Mouse (Mus musculus): ENCODE data around the gene Plekhf1. TPM values are rescaled to one million over a fixed set of nuclear protein-coding genes. Genes with fewer than 3 reads are reported as not detected.

The Plekhf1 gene
- polyA plus RNA-seq, 2 experiments: 3.4 to 4.2 TPM

GRCm38 (mm10) chr7:38242417-38242816 is 14.6 kb upstream of the Plekhf1 start:
- no peaks in the 10 kb centered on the region for H3K4me1 ChIP-seq (ENCODE audit: control insufficient read depth, insufficient read depth, low read length)
- no peaks in the 10 kb centered on the region for H3K9me3 ChIP-seq (ENCODE audit: control insufficient read depth, low read length)
- H3K27ac ChIP-seq (replicated peaks; ENCODE audit: low read depth, low read length): no peak overlapping the region
- no peak overlapping the region for H3K9ac ChIP-seq (ENCODE audit: low read depth, low read length, severe bottlenecking)
- DNase-seq (ENCODE audit: low spot score): no peak
- no peaks in the 10 kb centered on the region for H3K36me3 ChIP-seq (ENCODE audit: control insufficient read depth, insufficient read depth, low read length)
- no peak for TF ChIP-seq POLR2A (IDR thresholded peaks at IDR 0.05; ENCODE audit: borderline replicate concordance, extremely low read depth, insufficient read depth, insufficient read length)
- H3K27me3 ChIP-seq (ENCODE audit: control insufficient read depth, insufficient read depth, low read length): no peaks in the 10 kb centered on the region
- ATAC-seq (ENCODE audit: low FRiP score, low read depth): no peak
- no peak overlapping the region for H3K4me2 ChIP-seq (replicated peaks; ENCODE audit: low read depth, low read length, severe bottlenecking)
- WGBS: 87% methylated on average over 4 of the region's 4 CpGs
- H3K4me3 ChIP-seq (replicated peaks; ENCODE audit: low read length): no peak overlapping the region

- Histone ChIP-seq H3K36me3 (ENCODE audit: control insufficient read depth, insufficient read depth, low read length) (no peaks in the 10 kb centered on the region), H3K9ac (ENCODE audit: low read depth, low read length, severe bottlenecking) (no peak overlapping the region), H3K4me3 (replicated peaks; ENCODE audit: low read length) (no peak overlapping the region), H3K4me2 (replicated peaks; ENCODE audit: low read depth, low read length, severe bottlenecking) (no peak overlapping the region), H3K4me1 (ENCODE audit: control insufficient read depth, insufficient read depth, low read length) (no peaks in the 10 kb centered on the region), H3K27ac (replicated peaks; ENCODE audit: low read depth, low read length) (no peak overlapping the region), H3K9me3 (ENCODE audit: control insufficient read depth, low read length) (no peaks in the 10 kb centered on the region), H3K27me3 (ENCODE audit: control insufficient read depth, insufficient read depth, low read length) (no peaks in the 10 kb centered on the region)
- DNase-seq (ENCODE audit: low spot score) (no peak), ATAC-seq (ENCODE audit: low FRiP score, low read depth) (no peak)
- TF ChIP-seq POLR2A (IDR thresholded peaks at IDR 0.05; ENCODE audit: borderline replicate concordance, extremely low read depth, insufficient read depth, insufficient read length): no peak
Measured at GRCm38 (mm10) chr7:38237140-38237539, 9.3 kb upstream of the Plekhf1 start.

GRCm38 (mm10) chr7:38236400-38237105 is 8.7 kb upstream of the Plekhf1 start:
- TF ChIP-seq POLR2A (IDR thresholded peaks at IDR 0.05; ENCODE audit: borderline replicate concordance, extremely low read depth, insufficient read depth, insufficient read length): no peak
- ATAC-seq (ENCODE audit: low FRiP score, low read depth): no peak

GRCm38 (mm10) chr7:38230285-38230684 is 2.5 kb upstream of the Plekhf1 start:
- WGBS: 17% methylated on average over 8 of the region's 8 CpGs
- DNase-seq (ENCODE audit: low spot score) (no peak), ATAC-seq (ENCODE audit: low FRiP score, low read depth) (no peak)

More at GRCm38 (mm10) chr7:38236400-38237105, 8.7 kb upstream of the Plekhf1 start:
- H3K4me2 ChIP-seq (replicated peaks; ENCODE audit: low read depth, low read length, severe bottlenecking): no peak overlapping the region
- H3K9me3 ChIP-seq (ENCODE audit: control insufficient read depth, low read length): no peaks in the 10 kb centered on the region
- no peaks in the 10 kb centered on the region for H3K36me3 ChIP-seq (ENCODE audit: control insufficient read depth, insufficient read depth, low read length)
- no peak overlapping the region for H3K9ac ChIP-seq (ENCODE audit: low read depth, low read length, severe bottlenecking)
- no peak overlapping the region for H3K27ac ChIP-seq (replicated peaks; ENCODE audit: low read depth, low read length)
- H3K4me3 ChIP-seq (replicated peaks; ENCODE audit: low read length): no peak overlapping the region
- DNase-seq (ENCODE audit: low spot score): no peak
- no peaks in the 10 kb centered on the region for H3K27me3 ChIP-seq (ENCODE audit: control insufficient read depth, insufficient read depth, low read length)
- WGBS: 33% methylated on average over 10 of the region's 11 CpGs
- H3K4me1 ChIP-seq (ENCODE audit: control insufficient read depth, insufficient read depth, low read length): no peaks in the 10 kb centered on the region

DNA sequence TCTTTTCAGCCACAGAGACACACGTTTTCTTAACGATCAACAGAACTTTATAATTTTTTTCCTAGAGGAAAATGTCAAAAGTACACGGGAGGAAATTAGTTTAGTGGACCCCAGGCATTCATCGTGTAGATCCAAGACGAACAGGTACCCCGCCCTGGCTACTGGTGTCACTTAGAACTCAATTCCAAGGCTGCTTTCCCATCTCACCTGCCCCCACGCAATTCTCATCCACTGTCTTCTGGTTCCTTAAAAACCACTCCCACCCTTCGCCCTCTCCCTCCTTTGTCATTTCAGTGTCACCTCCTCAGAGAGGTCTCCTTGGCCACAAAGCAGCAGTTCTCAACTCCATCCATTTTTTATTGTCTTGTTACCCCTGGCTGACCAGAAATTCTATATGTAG is 513 bp upstream of the Plekhf1 start:
- Histone ChIP-seq H3K27me3 (ENCODE audit: control insufficient read depth, insufficient read depth, low read length) (no peaks in the 10 kb centered on the region), H3K4me1 (ENCODE audit: control insufficient read depth, insufficient read depth, low read length) (peaks cover 14% of the 10 kb centered on the region; the same call in 1 of the 2 replicates), H3K36me3 (ENCODE audit: control insufficient read depth, insufficient read depth, low read length) (no peaks in the 10 kb centered on the region), H3K4me2 (replicated peaks; ENCODE audit: low read depth, low read length, severe bottlenecking) (peak overlapping the region; percentile 82), H3K9ac (ENCODE audit: low read depth, low read length, severe bottlenecking) (0 out of 2 replicates have a peak overlapping the region, but pooled peaks have one; percentile 36), H3K9me3 (ENCODE audit: control insufficient read depth, low read length) (no peaks in the 10 kb centered on the region), H3K27ac (replicated peaks; ENCODE audit: low read depth, low read length) (no peak overlapping the region), H3K4me3 (replicated peaks; ENCODE audit: low read length) (peak overlapping the region; percentile 61)
- DNase-seq (ENCODE audit: low spot score) (no peak), ATAC-seq (ENCODE audit: low FRiP score, low read depth) (no peak)
- WGBS: 18% methylated on average over 8 of the region's 8 CpGs
- no peak for TF ChIP-seq POLR2A (IDR thresholded peaks at IDR 0.05; ENCODE audit: borderline replicate concordance, extremely low read depth, insufficient read depth, insufficient read length)

More at GRCm38 (mm10) chr7:38230285-38230684, 2.5 kb upstream of the Plekhf1 start:
- Histone ChIP-seq H3K9me3 (ENCODE audit: control insufficient read depth, low read length) (no peaks in the 10 kb centered on the region), H3K9ac (ENCODE audit: low read depth, low read length, severe bottlenecking) (no peak overlapping the region), H3K27ac (replicated peaks; ENCODE audit: low read depth, low read length) (no peak overlapping the region), H3K4me3 (replicated peaks; ENCODE audit: low read length) (no peak overlapping the region), H3K36me3 (ENCODE audit: control insufficient read depth, insufficient read depth, low read length) (no peaks in the 10 kb centered on the region), H3K4me1 (ENCODE audit: control insufficient read depth, insufficient read depth, low read length) (peaks cover 11% of the 10 kb centered on the region; the same call in 1 of the 2 replicates), H3K4me2 (replicated peaks; ENCODE audit: low read depth, low read length, severe bottlenecking) (no peak overlapping the region), H3K27me3 (ENCODE audit: control insufficient read depth, insufficient read depth, low read length) (no peaks in the 10 kb centered on the region)
- TF ChIP-seq POLR2A (IDR thresholded peaks at IDR 0.05; ENCODE audit: borderline replicate concordance, extremely low read depth, insufficient read depth, insufficient read length): no peak

Data from limb, embryonic 14.5 days (tissue).